Mouse (Mus musculus) frontal cortex, adult 2 months (tissue): ENCODE measurements around the gene Jtb. TPM values are rescaled to one million over a fixed set of nuclear protein-coding genes. Genes with fewer than 3 reads are reported as not detected.

Experiments
- polyA plus RNA-seq: library from polyadenylated mRNA; depleted of rRNA; stranded (reverse); fragments of >200 nt; gene quantifications from 2 replicates; pipeline ENCODE4 v1.2.3, GENCODE M21; 2012; rRNA removed

Jtb gene
- polyA plus RNA-seq, 1 experiment, result 57.6 TPM

Other genes starting within 250 kb of the Jtb start
- gene Hax1, start 232.8 kb upstream of the Jtb start, polyA plus RNA-seq, result 88.0 and 96.1 TPM in 2 replicates
- 93.9 and 94.1 TPM in 2 replicates for gene 4933434E20Rik, start 180.0 kb upstream of the Jtb start, polyA plus RNA-seq
- 106 and 121 TPM in 2 replicates for gene Ubap2l, start 179.0 kb upstream of the Jtb start, polyA plus RNA-seq
- gene Tpm3, start 158.9 kb upstream of the Jtb start, polyA plus RNA-seq, result 166 and 178 TPM in 2 replicates
- gene Nup210l, start 127.5 kb upstream of the Jtb start, polyA plus RNA-seq, result 0.40 and 0.42 TPM in 2 replicates
- gene Rps27, start 17.9 kb upstream of the Jtb start, polyA plus RNA-seq, result 971 and 1,230 TPM in 2 replicates
- gene Rab13, start 17.9 kb upstream of the Jtb start, polyA plus RNA-seq, result 11.2 TPM in 2 replicates
- 0.29 and 0.38 TPM in 2 replicates for gene Creb3l4, start 11.9 kb downstream of the Jtb start, polyA plus RNA-seq
- 33.7 and 36.1 TPM in 2 replicates for gene Slc39a1, start 16.6 kb downstream of the Jtb start, polyA plus RNA-seq
- 55.0 and 58.0 TPM in 2 replicates for gene Crtc2, start 22.6 kb downstream of the Jtb start, polyA plus RNA-seq
- gene Dennd4b, start 33.6 kb downstream of the Jtb start, polyA plus RNA-seq, result 38.1 and 43.1 TPM in 2 replicates
- 33.4 and 38.4 TPM in 2 replicates for gene Gatad2b, start 61.6 kb downstream of the Jtb start, polyA plus RNA-seq
- 7.9 and 8.4 TPM in 2 replicates for gene Slc27a3, start 158.3 kb downstream of the Jtb start, polyA plus RNA-seq
- 44.3 and 49.0 TPM in 2 replicates for gene Ints3, start 202.0 kb downstream of the Jtb start, polyA plus RNA-seq
- 24.0 and 27.2 TPM in 2 replicates for gene Npr1, start 234.3 kb downstream of the Jtb start, polyA plus RNA-seq
- 84.3 and 89.2 TPM in 2 replicates for gene Ilf2, start 244.5 kb downstream of the Jtb start, polyA plus RNA-seq